Mouse (Mus musculus) kidney, postnatal 4 days (tissue): ENCODE measurements around the gene Gramd1a.

ENCODE experiments used
- DNase-seq, 2 experiments: peaks; one replicate each; pipeline ENCODE4 v3.0.0; 2021; ENCODE audit warnings: mixed read lengths in 2 of 2

The Gramd1a gene

GRCm38 (mm10) chr7:31088206-31088605 lies 67.5 kb downstream of the Gramd1a start:
- no peak for DNase-seq

- DNase-seq: no peak
Observed at GRCm38 (mm10) chr7:31087262-31087661, 68.4 kb downstream of the Gramd1a start.

- no peak for DNase-seq
Observed at GRCm38 (mm10) chr7:31086175-31086755, 69.4 kb downstream of the Gramd1a start.

GRCm38 (mm10) chr7:31085171-31085570 lies 70.5 kb downstream of the Gramd1a start:
- peak in 1 of 2 experiments; percentile 53 for DNase-seq

GRCm38 (mm10) chr7:31084140-31084539 lies 71.6 kb downstream of the Gramd1a start:
- DNase-seq: peak in 1 of 2 experiments; percentile 31

GRCm38 (mm10) chr7:31082831-31083588 lies 72.7 kb downstream of the Gramd1a start:
- peak in 1 of 2 experiments; percentile 45 for DNase-seq

- DNase-seq: no peak
Observed at GRCm38 (mm10) chr7:31082106-31082505, 73.6 kb downstream of the Gramd1a start.

- DNase-seq: no peak
Observed at GRCm38 (mm10) chr7:31081106-31081505, 74.6 kb downstream of the Gramd1a start.

- DNase-seq: no peak
Observed at GRCm38 (mm10) chr7:31080611-31081010, 75.1 kb downstream of the Gramd1a start.
